Mouse (Mus musculus): Measurements from ENCODE around the gene Sox2.
A peak's percentile ranks its signal among the peaks of the same experiment; 100 is the strongest.

The Sox2 gene

DNA sequence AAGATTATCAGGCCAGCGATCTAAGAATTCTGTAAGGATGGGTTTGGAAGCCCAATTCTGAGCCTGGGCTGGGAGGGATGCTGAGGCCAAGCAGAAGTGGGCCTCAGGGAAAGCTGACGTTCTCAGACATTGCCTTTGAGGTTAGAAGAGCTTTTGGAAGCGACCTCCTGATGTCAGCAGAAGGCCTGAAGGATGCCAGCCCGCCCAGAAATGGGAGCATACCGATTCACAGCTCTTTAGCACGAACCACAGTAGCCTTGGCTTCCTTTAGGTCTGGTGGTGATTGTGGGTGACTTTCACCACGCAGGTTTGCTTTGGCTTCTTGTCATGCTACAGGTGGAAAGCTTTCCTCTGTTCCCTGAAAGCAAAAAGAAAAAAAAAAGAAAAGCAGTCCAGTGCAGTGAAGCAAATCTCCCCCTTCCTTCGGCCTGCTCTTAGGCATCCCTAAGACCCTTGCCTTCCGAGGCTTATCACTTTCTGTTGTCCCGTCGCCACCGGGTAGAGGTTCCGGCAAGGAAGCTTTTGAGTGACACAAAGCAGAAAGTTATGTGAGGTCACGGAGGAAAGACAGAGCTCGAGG lies 6.6 kb upstream of the Sox2 start:
- DNase-seq (ENCODE audit: low spot score) = no peak

DNA sequence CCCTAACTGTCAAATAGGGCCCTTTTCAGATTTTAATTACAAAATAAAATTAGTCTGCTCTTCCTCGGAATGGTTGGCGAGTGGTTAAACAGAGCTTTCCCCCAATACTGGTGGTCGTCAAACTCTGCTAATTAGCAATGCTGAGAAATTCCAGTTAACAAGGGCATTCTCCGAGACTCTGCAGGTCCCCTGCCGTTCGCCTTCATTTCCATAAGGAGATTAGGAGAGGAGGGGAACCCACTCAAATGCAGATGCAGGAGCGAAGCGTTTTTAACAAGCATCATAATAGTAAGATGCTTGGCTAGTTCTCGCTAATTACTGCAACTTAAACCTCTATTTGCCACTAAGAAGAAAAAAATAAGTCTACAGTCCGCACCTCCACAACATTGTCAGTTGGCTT lies 4.0 kb upstream of the Sox2 start:
- no peak for DNase-seq (ENCODE audit: low spot score)

DNA sequence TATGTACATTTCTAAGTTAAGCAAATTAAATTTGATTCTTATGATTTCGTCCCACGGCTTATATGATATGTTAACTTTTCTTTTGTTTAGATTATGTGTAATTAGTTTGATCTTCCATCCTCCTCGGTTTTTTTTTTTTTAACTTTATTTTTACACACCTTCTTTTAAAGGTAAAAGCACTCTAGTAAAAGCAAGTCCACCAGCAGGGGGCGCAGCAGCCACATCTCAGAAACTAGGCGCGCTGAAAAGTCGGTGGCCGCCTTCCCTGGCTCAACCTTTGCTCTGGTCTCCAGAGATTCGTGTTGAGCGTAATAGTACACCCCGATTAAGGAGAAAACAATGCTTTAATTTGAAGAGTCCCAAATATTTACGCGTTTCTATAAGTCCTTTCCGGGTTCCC lies 2.5 kb upstream of the Sox2 start:
- DNase-seq (ENCODE audit: low spot score) = peak; percentile 95

DNA sequence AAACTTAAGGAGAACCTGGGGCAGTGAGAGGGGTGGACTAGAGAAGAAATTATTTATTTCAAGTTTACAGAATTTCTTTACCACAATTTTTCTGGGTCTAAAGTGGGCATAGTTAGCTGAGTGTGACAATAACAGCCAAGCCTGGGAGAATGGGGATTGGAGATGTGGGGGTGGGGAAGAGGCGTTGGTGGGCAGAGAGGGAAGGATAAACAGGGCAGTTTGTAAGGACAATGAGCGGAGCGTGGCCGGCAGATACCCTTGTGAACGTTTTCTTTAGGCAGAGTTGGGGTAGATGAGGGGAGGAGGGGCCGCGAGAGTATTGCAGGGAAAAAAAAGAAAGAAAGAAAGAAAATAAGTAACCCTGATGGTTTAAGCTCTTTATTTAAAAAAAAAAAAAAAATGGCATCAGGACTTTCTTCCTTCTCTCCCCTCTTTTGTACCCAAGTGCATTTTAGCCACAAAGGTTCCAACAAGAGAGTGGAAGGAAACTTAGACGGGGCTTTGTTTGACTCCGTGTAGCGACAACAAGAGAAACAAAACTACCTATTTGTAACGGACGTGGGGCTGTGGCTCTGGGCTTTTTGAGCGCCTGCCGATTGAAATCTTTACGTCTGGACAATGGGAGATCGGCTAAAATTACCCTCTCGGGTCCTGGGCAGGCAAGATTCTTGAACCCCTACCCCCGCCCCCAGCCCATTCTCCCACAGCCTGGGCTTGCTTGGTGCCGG lies 1.9 kb upstream of the Sox2 start:
- DNase-seq (ENCODE audit: low spot score) = no peak

- DNase-seq (ENCODE audit: low spot score) = no peak
These were observed 1.1 kb upstream of the Sox2 start for GRCm38 (mm10) chr3:34648833-34649719.

- DNase-seq (ENCODE audit: low spot score) = peak; percentile 65
These were observed 586 bp downstream of the Sox2 start for GRCm38 (mm10) chr3:34650621-34651361.

- DNase-seq (ENCODE audit: low spot score) = no peak
These were observed 1.4 kb downstream of the Sox2 start for GRCm38 (mm10) chr3:34651486-34652170.

- DNase-seq (ENCODE audit: low spot score) = no peak
These were observed 2.4 kb downstream of the Sox2 start for GRCm38 (mm10) chr3:34652616-34653015.

DNA sequence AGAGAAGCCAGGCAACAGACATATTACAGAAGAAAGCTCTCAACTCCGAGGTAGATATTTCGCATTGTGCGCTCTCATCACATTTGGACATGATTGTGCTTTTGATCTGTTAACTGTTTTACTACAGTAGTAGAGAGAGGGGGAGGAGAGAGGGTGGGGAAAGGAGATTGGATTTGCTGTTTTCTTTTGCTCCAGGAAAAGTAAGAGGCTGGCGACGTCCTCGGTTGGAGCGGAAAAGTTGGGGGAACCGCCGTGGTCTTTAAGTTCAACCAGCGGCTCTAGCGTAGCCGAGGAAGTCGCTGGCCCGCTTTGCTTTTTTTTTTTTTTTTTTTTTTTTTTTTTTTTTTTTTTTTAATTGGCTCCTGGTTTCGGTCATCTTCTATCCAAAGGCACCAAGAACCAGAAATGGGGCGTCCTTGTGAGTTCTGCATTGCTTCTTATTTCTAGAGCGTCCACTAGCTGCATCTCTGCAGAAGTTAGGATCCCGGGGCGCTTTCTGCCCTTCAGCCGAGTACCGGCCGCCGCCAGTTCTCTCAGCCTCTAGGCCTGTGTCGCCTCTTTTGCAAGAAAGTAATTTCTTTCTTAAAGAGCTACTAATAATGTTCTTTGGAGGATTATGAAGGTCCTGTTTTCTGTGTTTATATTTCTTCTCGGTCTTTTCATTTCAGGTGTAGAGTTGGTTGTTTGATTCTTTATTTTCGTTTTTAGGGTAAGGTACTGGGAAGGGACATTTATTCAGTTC lies 3.2 kb downstream of the Sox2 start:
- no peak for DNase-seq (ENCODE audit: low spot score)

DNA sequence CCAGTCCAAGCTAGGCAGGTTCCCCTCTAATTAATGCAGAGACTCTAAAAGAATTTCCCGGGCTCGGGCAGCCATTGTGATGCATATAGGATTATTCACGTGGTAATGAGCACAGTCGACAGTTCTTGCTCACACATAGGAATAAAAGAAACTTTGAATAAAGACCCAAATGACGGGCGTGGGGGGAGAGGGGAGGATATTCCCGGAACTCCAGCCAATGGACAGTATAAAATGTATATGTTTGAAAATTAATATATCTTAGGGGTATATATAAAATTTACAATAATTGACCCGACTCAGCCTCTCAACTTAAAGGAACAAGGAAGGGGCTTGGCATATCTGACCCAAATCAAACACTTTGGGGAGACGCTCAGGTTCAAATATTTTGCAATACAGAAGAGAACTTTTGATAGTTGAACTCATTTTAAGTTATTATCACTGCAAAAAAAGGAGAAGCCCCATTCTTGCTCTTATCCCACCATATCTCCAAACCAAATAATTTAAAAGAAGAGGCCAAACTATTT lies 3.8 kb downstream of the Sox2 start:
- DNase-seq (ENCODE audit: low spot score) = no peak

- DNase-seq (ENCODE audit: low spot score) = no peak
These were observed 4.6 kb downstream of the Sox2 start for GRCm38 (mm10) chr3:34654781-34655180.

DNA sequence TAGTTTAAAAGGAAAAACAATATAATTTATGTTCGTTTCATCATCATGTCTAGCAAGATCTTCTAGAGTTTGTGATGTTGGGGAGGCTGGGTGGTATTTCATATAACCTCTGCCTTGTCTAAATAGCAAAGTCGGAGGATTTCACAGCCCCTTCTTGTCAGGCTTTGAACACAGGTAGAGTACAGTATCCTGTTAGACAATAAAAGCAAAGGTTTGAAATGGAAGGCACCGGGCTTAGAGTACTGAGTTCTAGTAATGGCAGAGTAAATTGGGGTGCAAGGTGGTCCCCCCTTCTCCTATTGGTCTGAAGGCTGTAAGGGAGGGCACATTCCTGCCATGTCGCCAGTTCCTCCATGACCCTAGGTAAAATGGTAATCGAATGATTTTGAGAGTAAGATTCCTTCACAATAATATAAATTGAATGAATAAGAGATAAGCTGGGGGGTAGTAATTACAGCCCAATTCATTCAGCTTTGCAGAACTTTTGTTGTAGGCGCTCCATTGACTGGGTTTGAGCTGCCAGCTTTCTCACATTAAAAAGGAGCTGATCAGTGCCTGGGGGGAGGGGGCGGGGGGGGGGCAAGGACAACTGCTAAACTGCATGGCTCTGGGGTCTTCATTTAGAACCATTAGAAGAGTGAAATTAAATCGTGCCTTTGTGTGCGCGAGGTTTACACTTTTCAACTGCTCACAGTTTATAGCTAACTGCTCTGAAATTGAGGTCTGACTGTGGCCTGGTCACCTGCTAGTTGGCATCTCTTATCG lies 5.3 kb downstream of the Sox2 start:
- no peak for DNase-seq (ENCODE audit: low spot score)

GRCm38 (mm10) chr3:34656153-34656552 lies 5.9 kb downstream of the Sox2 start:
- no peak for DNase-seq (ENCODE audit: low spot score)

DNA sequence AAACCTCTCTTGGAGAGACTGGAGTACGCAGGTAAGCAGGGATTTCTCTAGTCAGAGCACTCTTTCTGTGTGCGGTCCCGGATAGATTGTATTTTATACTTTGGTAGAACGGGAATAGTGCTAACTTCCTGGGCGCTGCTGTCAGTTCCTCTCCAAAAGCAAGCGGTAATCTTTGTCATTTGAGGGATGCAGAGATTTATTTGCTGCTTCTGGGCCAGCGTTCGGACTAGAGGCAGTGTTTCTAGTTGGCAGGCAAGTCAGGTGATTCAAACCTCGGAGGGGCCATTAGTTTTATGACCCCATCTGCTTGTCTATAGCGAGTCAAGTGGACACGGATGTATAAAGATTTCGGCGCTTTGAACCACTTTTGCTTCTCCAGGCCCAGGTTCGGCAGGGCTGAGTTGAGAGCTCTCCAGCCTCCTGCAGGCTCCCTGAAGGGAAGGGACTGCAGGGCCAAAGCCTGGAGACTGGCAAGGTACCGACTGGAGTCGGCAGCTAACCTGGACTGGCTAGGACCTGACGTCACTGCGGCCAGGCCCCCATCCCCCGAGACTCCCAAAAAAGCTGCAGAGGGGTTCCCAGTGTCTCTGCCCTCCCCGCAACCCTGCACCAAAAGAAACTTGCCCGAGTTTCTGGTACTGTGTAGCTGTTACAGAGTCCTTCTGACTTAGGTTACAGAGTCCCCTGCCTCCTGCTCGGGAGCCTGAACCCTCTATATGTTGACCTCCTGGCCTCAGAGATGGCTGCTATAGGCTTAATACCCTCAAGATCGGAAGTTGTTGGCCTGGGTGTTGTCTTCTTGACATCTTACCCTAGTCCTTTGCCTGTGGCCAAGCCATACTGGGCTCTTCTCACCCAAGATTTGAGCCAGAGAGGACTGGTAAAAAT lies 6.9 kb downstream of the Sox2 start:
- DNase-seq (ENCODE audit: low spot score) = no peak

DNA sequence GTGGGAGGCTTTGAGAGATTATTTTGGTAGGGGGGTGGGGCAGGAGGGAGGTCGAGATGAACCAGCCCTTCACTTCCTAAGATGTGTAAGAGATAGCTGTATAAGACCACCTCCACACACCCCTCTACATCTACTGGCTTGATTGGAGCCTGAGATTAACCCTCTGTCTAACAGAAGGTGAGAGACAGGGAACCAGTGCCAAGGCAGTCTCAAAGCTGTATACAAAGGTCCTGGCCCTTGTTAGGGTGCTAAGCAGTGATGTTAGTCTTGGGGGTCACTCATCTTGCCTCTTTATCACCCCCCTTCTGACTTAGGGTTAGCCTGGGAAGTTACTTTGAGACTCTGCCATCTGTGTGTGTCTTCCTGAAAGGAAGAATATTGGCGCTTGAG lies 7.5 kb downstream of the Sox2 start:
- DNase-seq (ENCODE audit: low spot score) = no peak

DNA sequence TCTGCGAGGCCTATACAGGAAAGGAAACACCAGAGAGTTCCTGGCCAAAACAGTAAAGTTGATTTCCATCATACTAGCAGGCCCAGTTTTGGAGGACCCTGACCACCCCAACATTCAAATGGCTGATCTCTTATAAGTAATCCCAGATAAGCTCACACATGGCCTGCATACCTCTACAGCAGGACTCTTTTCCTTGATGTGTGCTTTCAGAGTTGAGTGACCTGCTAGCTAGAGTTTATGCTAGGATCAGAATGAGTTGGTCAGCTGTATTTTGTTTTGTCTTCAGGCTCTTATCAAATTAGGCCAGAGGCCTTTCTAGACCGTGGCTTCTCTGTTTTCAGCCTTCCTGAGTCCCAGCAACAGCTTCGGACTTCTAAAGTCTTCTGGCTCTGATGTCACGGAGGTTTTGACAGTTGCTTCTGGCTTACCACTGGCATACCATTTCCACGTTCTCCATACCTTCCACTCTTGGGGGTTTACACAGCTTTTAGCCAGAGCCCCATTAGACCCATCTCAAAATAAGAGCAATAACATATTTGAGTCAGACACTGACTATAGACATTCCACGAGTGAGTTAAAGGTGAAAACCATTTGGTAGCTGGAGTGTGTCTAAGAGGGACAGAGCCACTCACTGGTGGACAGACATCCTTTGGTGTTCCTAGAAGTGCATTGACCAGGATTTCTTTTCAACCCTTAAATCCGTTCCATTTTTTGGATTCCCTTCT lies 8.2 kb downstream of the Sox2 start:
- DNase-seq (ENCODE audit: low spot score) = no peak

- no peak for DNase-seq (ENCODE audit: low spot score)
These were observed 8.8 kb downstream of the Sox2 start for GRCm38 (mm10) chr3:34658966-34659535.

DNA sequence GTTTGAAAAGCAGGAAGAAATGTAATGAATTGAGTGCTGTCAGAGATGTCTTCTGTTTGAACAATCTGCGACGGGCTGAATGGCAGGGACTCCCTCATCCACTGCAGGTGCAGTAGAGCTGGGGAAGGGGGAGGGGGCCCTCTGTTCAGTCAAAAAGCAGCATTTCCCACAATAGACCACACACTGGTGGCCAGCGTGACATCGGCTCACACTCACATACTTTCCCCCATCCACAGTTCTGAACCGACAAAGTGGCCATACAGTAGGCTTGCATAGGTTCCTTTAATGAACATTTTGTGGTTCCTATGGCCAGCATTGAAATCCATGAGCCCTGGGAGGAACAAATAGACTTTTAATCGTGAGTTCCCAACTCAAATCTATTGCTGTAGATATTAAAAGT lies 9.7 kb downstream of the Sox2 start:
- DNase-seq (ENCODE audit: low spot score) = no peak

Data from testis, postnatal 10 days (tissue).